Mouse (Mus musculus): ENCODE results near the gene Unc13a.

Unc13a gene

DNA sequence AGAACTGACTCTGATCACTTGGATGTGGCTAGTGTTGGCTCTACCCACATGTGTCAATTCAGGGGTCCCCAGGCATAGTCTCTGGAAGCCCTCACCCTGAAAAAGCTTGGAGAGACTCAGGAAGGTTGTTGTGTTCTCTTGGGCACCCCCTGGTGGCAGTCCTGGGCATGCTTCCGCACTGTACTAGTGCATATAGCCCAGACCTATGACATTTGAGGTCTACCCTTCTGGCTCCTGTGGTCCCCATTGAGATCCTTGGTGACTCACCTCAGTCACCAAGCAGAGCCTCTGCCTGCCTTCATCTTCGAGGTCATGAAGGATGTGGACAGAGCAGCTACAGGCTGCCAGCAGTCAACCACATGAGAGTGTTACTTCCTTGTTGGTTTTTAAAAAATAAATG lies 84.7 kb downstream of the Unc13a start:
- DNase-seq (ENCODE audit: low read depth, low spot score): no peak

DNA sequence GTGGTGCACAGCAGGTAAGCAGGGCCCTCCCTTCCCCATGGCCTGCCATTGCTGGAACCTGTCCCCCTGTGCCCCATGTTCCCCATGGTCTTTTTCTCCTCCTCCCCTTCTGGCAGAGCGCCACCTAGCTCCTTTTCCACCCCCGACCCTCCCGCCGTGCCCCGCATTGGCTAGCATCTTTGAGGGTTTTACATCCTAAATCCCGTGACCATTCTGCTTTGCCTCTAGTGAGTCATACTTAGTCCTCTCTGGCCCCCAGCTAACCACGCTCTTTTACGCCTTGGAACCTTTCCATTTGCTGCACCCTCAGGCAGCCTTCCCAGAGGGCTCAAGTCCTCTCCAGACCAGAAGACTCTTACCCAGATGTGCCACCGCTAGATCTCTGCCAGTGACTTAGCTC lies 91.4 kb downstream of the Unc13a start:
- DNase-seq (ENCODE audit: low read depth, low spot score): no peak

DNA sequence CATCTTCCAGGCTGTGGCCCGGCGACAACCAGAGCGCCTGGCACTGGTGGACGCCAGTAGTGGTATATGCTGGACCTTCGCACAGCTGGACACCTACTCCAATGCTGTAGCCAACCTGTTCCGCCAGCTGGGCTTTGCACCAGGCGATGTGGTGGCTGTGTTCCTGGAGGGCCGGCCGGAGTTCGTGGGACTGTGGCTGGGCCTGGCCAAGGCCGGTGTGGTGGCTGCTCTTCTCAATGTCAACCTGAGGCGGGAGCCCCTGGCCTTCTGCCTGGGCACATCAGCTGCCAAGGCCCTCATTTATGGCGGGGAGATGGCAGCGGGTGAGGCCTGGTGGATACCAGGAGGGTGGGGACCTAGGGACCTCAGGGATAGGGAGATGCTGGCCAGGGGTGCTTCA lies 92.1 kb downstream of the Unc13a start:
- no peak for DNase-seq (ENCODE audit: low read depth, low spot score)

DNA sequence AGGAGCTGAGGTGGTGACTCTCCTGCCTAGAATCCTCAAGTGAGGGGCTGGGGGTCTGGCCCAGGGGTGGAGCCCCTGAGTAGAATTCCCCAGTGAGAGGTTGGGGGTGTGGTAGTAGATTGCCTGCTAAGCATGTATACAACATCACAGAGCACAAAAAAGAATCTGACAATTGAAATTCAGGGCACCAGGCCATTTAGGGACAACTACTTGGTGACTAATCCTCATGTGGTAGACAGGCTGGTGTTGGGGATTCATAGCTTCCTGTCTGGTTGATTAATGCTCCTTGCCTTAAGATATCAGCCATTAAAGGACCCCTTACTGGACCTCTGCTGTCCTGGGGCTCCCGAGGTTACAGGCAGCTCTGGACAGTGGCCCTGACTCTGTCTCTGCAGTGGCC lies 92.5 kb downstream of the Unc13a start:
- DNase-seq (ENCODE audit: low read depth, low spot score): no peak

DNA sequence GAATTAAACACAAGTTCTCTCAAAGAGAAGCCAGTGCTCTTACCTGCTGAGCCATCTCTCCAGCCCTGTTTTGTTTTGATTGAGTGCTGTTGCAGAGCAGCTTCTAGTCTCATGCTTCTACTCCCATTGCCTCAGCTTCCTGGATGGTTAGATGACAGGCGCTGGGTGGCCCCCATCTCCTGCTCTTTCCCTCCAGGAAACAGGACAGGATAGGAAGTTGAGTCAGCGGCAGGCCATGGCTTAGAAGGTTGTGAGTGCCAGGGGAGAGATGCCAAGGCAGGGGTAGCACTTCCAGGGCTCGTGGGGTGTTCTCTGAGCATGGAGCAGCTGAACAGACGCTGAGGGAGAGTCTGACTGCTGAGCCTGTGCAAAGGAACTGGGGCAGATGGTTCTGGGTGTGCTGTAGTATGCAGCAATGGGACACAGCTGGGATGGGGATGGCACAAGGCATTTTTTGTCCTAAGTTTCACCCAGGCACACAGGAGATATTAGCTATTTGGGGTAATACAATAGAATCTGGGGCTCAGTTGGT lies 93.6 kb downstream of the Unc13a start:
- no peak for DNase-seq (ENCODE audit: low read depth, low spot score)

DNA sequence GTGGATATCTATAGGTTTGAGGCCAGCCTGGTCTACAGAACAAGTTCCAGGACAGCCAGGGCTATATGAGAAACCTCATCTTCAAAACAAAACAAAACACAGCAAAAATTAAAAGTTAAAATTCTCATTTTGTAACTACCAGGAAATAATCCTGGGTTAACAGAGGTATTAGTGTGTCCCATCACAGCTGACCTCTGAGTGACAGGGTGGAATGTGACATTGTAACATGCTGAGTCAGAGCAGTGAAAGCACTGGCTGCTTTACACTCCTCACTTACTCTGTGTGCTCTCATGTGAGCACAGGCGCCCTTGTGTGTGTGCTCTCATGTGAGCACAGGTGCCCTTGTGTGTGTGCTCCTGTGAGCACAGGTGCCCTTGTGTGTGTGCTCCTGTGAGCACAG lies 96.5 kb downstream of the Unc13a start:
- no peak for DNase-seq (ENCODE audit: low read depth, low spot score)

DNA sequence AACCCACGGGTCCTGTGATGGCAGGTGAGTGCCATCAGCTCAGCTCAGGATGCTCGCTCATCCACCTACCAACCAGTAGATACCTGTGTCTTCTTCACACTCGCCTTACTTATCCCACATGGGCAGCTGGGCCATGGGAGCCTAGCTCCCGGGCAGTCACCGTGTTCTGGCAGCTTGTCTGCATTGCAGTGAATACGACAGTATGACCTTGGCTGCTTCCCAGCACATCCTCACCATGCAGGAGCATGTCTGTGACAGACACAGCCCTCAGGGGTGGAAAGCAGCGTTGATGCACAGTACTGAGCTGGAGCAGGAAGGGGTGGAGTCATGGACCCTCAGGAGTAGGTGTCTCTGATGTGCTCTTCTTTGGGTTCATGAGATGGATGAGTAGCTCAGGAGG lies 97.1 kb downstream of the Unc13a start:
- DNase-seq (ENCODE audit: low read depth, low spot score): no peak

All from retina, postnatal 7 days (tissue).